Mouse (Mus musculus) 3134 (cell line): ENCODE data around the gene C1ql1.

Experiments
- DNase-seq: peaks from one replicate; pipeline ENCODE4 v3.0.0-alpha.2; 2011; ENCODE audit warnings: low spot score; ENCODE audit not compliant: insufficient read length; ENCODE audit errors: extremely low read depth

C1ql1 gene

DNA sequence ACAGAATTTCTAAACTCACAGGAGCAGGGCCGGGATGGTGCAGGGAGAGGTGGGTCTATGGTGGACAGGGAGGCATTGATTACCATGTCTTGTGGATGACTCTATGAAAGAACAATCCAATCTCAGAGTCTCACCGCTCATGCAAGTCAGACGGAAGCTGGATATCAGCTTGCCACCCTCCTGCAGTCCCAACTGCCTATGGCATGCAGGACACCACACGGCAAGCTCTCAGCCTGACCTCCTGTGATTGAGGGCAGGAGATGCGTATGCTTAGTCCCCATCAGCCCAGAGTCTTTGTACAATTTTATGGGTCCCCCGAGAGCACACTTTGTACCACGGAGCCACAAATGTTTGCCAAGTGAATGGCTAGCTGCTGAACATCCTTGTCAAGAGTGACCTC, 42.8 kb downstream of the C1ql1 start:
- DNase-seq, result no peak

DNA sequence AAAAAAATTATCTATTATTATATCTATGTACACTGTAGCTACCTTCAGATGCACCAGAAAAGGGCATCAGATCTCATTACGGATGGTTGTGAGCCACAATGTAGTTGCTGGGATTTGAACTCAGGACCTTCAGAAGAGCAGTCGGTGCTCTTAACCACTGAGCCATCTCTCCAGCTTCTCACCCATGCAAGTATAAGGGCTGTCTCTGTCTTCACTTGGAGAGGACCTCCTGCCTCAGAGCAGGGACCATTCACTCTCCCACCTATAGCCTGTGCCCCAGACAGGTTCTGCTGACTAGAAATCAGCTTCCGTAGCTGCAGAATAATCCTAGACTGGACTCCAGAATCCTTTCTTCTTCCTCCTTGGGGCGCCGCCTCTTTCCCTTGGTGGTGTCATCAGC, 44.4 kb downstream of the C1ql1 start:
- DNase-seq, result no peak

DNA sequence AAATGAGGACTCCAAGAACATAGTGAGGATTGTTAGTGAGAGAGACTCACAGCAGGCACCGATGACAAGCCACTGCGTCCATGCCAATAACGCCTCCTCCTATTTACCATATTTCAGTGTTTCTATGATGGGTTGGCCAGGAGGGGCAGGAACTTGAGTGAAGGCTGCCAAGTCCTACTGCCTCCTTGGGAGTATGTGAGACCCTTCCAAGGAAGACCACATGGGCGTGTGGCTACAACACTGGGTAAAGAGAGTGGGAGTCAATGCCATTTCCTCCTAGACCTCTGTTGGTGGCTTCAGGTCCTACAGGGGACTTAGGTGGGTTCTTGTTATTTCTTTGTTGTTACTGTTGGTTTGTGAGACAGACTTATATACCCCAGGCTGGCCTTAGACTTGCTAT, 45.3 kb downstream of the C1ql1 start:
- DNase-seq, result no peak

DNA sequence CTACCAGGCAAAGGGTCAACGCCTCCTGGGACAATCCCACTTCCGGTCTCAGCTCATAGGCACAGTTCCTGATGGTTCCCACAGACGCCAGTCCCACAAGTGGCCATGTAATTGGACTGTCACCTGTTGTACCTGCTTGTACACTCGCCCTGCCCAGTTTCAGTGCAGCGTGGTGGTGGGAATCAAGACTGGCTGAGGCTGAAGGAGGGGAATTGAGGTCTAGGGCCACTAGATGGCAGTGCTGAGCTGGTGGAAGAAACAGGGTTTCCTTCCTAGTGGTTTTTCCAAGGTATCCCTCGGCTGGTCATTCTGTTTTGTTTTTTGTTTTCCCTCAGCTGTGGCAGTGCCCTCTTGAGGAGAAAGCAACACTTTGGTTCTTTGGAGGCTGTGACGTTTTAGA, 45.7 kb downstream of the C1ql1 start, which contains the start of gene Gfap:
Gfap (minus strand) TSS at position 150 of the 400 bp plus-strand sequence.
- DNase-seq, result peak; percentile 42

DNA sequence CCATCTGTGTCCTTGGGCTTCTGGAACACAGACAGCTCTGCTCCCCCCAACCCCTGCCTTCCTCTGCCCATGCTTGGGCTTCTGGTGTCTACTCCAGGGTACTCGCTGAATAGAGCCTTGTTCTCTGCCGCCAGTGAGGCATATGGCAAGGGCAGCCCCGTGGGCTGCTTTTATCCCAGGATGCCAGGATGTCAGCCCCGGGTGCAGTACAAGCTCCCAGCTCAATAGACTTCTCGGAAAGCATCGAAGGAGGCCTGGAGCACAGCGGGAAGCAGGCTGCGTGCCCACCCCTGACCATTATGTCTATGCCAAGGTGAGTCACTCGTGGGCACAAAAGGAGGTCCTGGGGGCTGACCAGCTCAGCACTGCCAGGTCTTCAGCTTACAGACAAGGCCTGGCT, 48.1 kb downstream of the C1ql1 start:
- DNase-seq, result no peak

DNA sequence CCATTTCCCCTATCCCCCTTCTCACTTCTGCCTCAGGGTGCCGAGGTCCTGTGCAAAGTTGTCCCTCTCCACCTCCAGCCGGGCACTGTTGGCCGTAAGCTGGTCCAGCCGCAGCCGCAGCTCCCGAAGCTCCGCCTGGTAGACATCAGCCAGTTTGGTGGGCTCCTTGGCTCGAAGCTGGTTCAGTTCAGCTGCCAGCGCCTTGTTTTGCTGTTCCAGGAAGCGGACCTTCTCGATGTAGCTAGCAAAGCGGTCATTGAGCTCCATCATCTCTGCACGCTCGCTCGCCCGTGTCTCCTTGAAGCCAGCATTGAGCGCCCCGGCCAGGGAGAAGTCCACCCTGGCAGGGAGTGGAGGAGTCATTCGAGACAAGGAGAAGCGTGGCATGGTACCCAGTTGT, 49.8 kb downstream of the C1ql1 start:
- DNase-seq, result no peak

DNA sequence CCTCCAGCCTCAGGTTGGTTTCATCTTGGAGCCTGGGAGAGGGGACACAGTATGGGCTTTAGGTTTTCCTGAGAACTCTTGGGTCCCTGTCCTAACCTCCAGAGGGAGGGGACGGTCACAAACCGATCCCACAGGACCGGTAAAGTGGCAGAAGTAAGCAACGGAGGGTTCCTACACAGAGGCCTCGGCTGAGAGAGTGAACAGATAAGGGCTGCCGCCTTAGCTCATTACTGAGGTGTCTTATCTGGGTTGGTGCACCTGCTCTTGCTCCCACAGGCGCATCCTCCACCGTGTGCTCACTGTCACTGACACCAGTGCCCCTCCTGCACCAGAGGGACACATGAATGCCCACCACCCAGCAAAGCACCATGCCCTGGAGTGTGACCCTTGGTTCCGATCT, 50.7 kb downstream of the C1ql1 start:
- no peak for DNase-seq

DNA sequence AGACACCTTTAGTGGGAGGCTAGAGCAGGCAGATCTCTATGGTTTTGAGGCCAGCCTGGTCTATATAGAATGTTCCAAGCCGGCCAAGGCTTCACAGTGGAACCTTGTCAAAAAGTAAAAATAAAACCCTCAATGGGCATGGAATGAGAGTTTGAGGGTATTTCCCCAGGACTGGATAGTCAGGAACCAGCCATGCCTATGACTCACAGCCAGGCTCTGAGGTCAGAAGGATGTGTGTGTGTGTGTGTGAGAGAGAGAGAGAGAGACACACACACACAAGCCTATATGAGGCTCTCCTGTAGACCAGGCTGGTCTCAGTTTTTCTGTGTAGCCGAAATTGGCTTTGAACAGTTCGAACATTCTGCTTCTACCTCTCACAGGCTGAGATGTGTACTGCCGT, 51.8 kb downstream of the C1ql1 start:
- peak; percentile 38 for DNase-seq

DNA sequence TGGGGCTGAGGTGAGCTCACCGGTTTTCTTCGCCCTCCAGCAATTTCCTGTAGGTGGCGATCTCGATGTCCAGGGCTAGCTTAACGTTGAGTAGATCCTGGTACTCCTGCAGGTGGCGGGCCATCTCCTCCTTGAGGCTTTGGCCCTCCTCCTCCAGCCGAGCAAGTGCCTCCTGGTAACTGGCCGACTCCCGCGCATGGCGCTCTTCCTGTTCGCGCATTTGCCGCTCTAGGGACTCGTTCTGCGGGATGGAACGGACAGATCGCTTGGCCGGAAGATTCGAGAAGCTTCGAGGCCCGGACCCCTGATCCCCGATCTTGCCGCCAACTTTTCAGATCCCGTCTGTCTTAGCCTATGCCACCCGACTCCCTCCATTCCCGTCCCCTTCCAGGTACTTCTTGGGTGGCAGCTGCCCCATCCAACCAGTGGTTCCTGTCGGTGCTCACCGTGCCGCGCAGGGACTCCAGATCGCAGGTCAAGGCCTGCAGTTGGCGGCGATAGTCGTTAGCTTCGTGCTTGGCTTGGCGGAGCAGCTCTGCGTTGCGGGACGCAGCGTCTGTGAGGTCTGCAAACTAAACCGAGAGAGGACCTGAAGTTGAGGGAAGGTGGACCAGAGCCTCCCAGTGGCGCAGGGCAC, 53.4 kb downstream of the C1ql1 start:
- DNase-seq, result no peak

DNA sequence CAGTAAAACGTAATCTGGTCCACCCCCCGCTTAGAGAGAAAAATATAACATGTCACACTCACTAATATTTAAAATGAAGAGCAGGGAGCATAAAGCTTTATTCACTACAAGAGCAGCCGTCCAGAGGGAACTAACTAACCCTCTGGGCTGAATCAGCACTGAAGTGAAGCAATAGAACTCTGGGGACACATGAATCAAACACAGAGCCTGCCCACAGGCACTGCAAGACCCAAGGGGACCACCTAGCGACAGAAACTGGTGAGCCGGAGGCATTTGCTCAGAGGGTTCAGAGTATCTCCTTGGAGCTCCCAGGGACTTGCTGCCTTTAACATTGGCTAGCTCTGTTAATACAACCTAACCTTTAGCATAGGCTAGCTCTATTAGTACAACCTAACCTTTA, 56.4 kb downstream of the C1ql1 start:
- DNase-seq, result no peak
